Mouse (Mus musculus) A20 (cell line): ENCODE results near the gene Ncoa3.
A peak's percentile ranks its signal among the peaks of the same experiment; 100 is the strongest.

ENCODE experiments used
- DNase-seq: peaks from one replicate; pipeline ENCODE4 v3.0.0-alpha.2; 2011; ENCODE audit warnings: low read depth, low spot score

Gene Ncoa3

DNA sequence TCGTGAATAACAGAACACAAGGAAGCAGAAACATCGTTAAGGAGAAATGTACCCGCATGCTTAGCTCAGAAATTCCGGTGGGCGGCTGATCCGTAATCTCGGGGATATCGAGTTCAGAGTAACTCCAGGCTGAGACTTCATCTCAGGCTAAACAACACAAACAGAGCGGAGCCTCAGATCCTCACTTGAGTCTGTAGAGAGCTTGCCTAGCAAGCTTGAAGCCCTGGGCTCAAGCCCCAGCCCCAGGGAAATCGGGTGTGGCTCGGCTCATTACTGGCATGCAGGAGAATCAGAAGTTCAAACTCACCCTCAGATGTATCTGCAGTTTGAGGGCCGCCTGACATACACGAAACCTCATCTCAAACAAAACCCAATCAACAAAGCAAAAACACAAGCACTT lies 22.5 kb upstream of the Ncoa3 start:
- no peak for DNase-seq

DNA sequence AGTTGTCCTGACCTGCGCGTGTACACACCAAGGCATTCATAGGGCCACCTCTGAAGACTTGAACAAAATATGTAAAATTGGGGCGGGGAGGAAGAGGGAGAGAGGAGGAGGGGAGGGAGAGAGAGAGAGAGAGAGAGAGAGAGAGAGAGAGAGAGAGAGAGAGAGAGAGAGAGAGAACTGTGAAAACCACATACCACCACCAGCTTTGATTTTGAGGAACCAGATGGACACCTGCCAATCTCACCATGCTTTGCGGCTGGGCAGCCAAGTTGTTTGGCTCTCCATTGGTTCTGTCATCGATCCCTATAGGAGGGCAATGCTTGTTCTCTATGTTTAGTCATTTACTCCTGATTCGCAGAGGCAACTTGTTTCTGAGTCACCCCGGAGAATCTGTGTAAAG lies 21.7 kb upstream of the Ncoa3 start:
- DNase-seq = no peak

DNA sequence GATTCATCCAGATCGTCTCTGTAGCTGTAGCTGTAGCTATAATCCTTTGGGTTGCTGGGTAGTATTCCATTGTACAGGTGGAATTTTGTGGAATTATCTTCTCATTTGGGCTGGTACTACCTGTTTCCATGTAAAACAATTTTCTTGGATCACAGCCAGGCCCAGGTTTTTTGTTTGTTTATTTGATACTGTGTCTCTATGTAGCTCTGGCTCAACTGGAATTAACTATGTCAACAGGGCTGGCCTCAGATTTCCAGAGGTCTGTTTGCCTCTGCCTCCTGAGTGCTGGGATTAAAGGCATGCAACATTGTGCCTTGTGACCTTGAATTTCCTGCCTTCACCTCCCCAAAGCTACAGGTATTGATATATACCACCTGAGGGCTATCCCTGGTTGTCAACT lies 18.1 kb upstream of the Ncoa3 start:
- no peak for DNase-seq

DNA sequence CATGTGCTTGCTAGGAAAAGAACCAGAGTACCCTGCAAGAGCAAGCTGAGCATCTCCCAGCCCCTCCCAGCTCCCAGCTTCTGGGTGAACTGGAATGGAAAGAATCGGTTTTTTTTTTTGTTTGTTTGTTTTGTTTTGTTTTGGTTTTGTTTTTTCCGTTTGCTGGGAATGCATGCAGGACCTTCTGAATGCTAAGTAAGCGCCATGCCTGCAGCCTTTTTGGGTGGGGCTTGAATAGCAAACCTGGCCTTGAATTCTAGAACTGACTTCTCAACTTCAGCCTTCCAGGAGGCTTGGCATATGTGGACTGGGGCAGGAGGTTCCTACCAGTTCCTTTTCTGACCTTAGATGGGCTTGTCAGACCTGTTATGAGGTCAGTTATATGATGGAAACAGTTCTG lies 16.2 kb upstream of the Ncoa3 start:
- DNase-seq = no peak

DNA sequence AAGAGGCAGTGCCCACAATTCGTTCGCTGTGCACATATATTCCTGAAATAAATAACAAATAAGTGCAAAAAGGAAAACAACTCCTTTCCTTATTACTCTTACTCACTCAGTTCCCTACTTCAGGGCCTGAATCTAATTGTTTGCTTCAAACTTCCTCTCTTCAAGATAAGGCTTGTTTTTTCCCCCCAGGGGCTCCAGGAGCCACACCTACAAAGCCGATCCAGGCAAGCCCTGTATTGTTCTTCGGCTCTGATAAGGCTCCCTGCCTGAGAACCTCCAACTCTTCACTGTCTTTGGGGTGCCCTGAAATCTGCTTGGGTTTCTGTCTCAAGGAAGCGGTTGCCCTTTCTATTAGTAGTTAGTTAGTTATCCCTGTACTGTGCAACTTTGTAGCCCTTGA lies 15.6 kb upstream of the Ncoa3 start:
- DNase-seq = peak; percentile 42

DNA sequence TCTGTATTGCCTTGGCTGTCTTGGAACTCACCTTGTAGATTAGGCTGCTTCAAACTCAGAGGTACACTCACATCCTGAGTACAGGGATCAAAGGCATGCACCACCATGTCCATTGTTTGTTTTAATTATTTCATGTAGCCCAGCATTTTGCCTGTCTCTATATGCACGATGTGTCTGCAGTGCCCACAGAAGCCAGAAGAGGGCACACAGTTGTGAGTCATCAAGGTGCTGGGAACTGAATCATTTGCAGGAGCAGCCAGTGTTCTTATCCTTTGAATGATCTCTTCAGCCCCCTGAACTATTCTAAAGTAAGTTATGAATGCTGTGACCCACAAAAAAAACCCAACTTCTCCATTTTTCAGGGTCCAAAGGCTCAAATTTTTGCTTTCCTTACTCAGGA lies 14.3 kb upstream of the Ncoa3 start:
- no peak for DNase-seq

DNA sequence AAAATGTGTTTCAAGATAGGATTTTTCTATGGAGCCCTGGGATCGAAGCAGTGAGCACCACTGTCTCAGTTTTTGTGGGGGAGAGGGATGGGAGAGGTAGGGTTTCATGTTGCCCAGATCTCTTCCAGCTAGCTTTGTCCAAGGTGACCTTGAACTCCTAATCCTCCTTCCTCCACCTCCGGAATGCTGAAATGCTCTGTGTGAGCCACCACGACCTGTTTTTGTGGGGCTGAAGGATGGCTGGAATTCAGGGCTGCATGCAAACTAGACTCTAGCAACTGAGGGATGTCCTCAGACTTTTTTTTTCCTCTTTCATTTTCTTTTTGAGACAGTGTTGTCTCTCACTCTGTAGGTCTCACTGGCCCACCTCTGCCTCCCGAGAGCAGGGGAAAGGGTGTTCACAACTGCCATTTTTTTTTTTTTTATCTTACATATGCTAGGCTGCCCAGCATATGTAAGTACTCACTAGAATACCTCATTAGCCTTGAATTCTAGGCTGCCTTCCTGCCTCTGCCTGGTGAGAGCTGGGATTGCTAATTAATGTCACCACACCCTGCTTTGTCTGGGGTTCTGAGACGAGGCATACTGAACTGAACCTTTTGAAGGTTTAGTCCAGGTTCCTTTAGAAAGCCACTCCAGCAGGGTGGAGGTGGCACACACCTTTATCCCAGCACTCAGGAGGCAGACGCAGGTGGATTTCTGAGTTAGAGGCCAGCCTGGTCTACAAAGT lies 11.0 kb upstream of the Ncoa3 start:
- peak; percentile 70 for DNase-seq

DNA sequence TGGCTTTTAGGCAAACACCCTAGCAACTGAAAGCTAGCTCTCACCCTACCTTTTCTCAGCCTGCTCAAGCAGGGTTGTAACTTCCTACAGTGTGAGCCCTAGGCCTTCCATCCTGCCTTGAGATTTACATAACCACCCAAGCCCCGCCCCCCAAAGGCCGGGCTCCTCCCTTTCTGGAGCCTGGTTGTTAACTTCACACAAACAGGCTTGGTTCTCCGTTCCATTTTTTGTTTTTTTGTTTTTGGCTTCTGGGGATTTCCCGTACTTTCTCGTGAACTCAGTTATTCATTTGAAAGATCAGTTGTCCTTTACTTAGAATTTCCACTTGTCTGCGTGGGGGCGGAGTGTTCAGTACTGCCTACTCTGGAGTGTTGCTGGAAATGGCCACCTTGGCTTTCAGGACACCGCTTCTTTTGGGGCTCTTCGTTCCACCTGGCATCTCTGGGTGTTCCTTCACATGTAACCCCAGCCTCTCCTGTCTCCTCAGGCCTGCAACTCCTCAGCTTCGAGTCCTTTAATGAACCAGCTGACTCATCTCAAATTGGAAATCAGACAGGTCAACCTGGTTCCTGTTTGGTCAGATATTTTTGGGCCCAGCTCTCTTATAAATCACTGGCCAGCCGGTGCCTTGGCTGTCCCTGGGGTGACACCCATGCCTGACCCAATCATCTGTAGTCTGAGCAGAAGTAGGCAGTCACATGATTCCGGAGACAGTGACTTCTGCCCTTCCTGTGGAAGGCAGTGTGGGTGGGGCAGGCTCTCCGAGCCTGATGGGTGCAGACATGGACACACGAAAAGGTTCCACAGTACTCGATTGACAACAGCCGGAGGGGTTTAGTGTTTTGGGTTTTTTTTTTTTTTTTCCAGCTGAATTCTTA lies 9.7 kb upstream of the Ncoa3 start:
- peak; percentile 96 for DNase-seq

DNA sequence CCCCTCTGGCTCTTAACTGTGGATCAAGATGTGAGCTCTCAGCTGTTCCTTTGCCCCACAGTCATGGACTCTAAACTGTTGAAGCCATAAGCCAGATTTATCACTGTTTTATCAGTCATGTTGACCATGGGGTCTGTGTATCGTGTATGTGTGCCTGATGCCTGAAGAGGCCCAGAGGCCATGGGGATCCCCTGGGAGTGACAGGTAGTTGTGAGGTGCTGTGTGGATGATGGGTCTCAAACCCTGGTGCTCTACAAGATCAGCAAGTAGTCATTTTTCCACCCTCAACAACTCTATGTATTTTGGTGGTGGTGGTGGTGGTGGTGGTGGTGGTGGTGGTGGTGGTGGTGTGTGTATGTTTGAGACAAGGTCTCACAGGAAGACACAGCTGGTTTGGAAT lies 8.1 kb upstream of the Ncoa3 start:
- DNase-seq = no peak

DNA sequence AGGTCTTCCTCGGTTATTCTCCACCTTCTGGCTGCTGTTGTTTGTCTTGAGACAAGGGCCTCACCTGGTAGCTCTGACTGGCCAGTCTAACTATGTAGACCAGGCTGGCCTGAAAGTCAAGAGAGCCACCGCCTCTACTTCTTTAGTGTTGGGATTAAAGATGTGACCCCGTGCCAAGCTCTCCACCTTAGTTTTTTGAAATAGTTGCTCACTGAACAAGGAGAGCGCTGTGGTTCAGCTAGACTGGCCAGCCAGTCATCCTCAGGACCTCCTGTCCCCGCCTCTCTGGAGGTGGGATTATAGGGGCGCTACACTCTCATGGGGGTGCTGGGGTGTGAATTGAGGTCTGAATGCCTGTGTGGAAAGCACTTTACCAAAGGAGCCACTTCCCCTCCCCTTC lies 7.5 kb upstream of the Ncoa3 start:
- DNase-seq = no peak

DNA sequence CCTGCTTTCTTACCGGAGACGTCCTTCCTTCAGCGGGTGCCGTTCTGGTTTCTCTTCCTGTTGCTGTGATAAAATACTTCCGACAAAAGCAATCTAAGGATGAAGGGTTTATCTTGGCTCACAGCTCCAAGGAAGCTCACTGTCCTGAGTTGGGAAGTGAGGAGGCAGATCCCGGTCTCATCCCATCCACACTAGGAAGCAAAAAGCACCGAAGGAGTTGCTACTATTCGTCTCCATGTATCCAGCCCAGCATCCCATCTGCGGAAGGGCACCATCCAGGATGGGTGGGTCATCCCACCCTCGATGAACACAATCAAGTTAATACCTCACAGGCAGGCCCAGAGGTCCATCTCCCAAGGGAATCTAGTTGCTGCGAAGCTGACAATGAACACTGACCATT lies 6.9 kb upstream of the Ncoa3 start:
- no peak for DNase-seq

DNA sequence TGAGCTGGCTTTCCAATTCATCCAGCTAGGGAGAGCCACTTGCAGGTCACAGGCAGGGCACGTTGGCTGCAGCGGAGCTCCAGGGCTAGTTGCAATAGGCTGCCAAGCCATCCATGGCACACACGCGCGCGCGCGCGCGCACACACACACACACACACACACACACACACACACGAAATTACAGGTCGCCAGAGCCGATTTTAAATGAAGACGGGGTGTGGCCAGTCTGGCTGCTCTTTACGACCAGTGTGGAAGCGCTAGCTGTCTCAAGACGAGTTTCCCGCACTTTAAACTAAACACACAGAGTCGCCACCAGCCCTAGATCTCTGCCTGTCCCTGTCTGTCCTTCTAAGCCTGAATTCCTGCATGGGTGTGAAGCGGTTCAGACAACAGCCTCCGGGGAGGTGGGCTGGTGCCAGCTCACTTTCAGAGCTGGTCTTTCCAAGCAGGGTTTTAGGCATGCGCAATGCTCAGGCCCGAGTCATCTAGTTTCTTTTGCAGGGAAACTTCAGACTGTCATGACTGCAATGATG lies 5.4 kb upstream of the Ncoa3 start:
- DNase-seq = no peak

DNA sequence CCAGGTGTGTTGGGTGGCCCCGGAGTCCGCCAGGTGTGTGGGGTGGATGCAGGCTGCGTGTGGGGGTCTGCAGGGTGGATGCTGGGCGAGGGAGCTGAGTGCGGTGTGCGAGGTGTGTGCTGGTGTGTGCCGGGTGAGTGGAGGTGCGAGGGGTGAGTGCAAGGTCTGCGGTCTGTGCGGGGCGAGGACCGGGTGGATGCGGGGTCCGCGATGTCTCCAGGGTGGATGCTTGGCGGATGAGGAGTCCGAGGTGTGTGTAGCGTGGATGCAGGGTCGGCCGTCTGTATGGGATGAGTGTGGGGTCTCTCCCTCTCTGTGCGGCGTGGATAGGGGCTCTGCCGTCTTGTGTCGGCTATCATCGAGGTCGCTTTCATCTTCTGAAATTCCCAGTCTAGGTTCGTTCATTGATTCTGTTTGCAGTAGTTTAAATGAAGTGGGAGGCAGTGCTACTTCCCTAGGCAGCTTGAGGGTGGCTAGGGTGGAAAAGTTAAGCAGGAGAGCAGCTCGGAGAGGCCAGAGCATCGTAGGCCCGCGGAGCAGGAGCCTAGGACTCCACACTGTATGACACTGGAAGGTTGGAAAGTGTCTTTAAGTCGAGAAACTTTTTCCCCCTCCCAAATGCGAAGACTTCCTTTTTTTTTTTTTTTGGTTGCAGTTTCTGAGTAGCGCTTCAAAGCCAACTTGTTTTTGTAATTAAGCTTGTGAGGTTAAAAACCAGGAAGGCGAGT lies 901 bp downstream of the Ncoa3 start:
- peak; percentile 77 for DNase-seq

DNA sequence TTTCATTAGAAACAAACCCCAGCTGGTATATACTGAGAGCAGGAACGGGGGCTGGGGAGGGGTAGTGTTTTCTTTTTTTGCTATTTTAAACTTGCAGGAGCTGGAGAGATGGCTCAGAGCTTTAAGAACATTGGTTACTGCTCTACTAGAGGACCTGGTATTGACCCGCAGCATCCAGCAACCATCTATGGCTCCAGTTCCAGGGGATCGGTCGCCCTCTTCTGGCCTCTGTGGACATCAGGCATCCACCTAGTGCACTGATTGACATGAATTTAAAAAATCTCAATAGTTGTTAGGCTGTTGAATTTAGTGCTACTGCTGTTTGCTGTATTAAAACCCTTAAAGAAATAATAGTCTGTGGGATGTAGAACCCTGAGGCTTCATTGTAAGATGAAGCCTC lies 1.9 kb downstream of the Ncoa3 start:
- DNase-seq = peak; percentile 56

DNA sequence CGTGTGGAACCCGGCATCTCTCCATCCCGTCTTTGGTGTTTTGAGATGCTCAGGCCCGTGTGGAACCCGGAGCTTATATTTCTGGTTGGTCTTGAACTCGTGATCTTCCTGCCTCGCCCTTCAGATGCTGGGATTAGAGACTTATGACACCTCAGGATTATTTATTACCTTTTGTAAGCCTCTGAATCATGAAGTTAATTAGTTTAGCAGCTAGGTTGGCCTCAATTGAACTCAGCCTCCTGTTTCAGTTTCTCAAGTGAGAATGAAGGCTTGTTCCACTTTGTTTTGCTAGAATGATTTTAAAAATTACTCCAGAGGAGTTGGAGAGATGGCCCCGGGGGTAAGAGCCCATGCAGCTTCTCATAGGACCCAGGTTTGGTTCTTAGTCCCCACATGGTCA lies 3.3 kb downstream of the Ncoa3 start:
- no peak for DNase-seq

DNA sequence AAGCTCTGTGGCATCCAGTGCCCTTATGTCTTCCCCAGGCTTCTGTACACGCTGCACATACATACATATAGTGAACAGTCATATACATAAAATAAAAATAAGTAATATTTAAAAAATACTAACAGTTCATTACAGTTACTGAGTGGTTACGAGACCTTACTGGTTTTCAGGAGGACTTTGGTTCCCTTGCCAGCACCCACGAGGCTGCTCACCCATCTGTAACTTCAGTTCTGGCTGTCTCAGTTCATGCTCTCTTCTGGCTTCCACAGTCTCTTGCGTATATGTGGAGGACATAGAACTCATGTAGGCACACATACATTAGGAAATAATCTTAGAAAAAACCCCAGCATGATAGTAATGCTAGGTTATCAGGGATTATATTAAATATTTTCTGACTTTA lies 3.7 kb downstream of the Ncoa3 start:
- DNase-seq = peak; percentile 68

DNA sequence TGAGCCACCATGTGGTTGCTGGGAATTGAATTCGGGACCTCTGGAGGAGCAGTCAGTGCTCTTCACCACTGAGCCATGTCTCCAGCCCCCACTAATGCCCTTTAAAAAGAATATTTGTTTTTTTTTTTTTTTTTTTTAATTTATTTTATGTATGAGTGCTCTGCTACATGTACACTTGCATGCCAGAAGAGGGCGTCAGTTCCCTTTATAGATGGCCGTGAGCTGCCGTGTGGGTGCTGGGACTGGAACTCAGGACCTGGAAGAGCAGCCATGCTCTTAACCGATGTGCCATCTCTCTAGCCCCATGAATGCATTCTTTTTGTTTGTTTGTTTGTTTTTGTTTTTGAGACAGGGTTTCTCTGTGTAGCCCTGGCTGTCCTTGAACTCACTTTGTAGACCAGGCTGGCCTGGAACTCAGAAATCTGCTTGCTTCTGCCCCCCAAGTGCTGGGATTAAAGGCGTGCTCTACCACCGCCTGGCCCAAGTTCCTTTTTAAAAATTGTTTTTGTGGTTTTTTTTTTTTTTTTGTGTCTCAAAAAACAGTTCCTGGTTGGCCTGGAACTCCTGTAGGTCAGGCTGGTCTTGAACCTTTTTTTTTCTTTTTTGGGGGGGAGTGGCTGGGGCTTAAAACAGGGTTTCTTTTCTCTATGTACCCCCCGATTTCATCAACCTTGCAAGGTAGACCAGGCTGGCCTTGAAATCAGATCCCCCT lies 5.0 kb downstream of the Ncoa3 start:
- DNase-seq = peak; percentile 69

DNA sequence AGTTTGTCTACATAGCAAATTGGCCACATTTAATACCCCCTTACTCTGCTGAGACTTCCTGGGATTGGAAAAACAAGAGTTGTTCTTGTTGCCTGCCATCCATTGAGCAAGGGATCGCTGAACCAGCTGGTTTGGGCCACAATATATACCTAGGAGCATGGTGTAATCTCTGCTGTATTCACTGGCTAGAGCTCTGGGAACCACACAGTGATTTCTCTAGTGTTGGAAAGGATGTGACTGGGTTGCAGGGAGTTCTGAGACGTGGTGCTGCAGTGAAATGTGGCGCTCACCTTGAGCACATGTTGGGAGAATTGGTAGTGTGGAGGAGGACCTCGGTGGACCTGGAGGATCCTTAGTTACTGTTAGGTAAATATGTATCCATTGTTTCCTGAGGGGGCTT lies 6.5 kb downstream of the Ncoa3 start:
- DNase-seq = no peak

DNA sequence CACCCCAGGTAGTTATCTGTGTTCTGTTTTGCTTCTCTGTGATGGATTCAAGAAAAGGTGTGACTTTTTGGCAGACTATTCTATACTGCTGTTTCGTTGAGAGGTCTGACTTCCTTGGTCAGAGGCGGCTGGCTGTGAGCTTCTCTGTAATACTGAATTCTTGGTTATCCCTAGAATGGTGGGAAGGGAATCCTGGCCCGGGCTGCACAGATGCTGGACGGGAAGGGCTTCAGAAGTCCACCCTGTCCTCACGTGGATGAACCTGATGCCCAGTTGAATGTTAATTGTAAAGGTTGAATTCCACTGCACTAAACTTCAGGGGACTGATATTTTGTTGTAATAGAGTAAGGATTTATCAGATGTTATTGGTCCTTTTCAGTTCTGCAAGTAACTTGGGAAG lies 7.4 kb downstream of the Ncoa3 start:
- DNase-seq = no peak

DNA sequence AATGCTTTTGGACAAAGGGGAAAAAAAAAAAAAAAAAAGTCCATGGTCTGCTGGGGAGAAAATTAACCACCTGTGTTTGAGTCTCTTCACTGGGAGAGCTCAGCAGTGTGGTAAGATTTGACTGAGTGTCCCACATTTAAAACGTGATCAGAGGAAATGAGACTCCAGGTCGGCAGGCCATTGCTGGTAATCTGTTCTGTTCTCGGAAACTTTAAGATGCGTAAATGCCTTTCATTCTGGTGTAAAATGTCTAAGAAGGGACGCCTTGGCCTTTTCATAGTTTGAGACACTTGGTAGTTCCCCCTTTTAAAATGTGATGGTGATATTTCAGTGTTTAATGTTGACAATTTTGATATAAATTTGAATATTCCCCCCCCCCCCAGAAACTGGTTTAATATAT lies 7.8 kb downstream of the Ncoa3 start:
- DNase-seq = peak; percentile 55

DNA sequence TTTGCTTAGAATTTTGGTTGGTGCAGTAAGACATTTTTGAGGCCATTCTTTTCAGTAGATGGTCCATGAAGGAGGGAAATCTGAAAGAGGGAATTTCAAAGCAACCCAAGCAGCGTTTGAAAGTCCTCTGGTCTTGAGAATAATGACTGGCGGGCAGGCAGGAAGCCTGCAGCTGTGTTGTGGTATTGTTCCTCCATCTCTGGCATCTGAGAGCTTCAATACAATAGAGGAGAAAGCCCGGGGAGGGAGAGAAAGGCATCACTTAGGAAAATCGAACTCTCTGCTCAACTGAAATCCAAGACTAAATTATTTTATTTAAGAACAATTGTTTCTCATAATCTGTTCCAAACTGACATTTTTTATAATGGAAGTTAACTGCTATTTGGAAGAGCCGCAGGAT lies 8.3 kb downstream of the Ncoa3 start:
- no peak for DNase-seq

DNA sequence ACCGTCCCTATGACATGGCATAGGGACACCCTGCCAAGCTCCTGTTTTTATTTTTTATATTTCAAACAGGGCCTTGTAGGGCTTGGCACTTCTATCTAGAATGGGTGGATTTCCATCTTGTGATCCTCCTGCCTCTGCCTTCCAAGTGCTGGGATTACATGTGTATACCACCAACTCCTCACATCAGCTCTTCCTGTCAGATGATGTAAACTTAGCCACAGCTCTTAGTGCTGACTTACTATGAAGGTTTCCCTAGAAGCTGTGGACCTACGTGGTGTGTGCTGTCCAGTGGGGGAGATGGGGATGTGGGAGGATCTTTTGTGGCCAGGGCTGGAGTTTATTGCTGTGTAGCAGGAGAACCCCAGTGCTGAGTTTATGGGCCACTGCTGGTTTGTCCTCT lies 8.9 kb downstream of the Ncoa3 start:
- DNase-seq = no peak
